Mouse (Mus musculus): ENCODE data around the gene Gm20388. TPM values are rescaled to one million over a fixed set of nuclear protein-coding genes. Genes with fewer than 3 reads are reported as not detected.

The Gm20388 gene
- polyA plus RNA-seq, 1 experiment from 2014 or later = 47.1 TPM

- no peak overlapping the region for H3K27ac ChIP-seq
- no peaks in the 10 kb centered on the region for H3K79me2 ChIP-seq (ENCODE audit: inconsistent target)
- 91% methylated on average over 7 of the region's 7 CpGs for WGBS (ENCODE audit: missing documents)
- H3K4me3 ChIP-seq (ENCODE audit: inconsistent target) = no peak overlapping the region
- H3K36me3 ChIP-seq (ENCODE audit: inconsistent target) = no peaks in the 10 kb centered on the region
Observed at GRCm38 (mm10) chr8:120433143-120433542, 522.5 kb downstream of the Gm20388 start.

- Histone ChIP-seq H3K27ac (no peak overlapping the region), H3K4me3 (ENCODE audit: inconsistent target) (no peak overlapping the region), H3K79me2 (ENCODE audit: inconsistent target) (no peaks in the 10 kb centered on the region), H3K36me3 (ENCODE audit: inconsistent target) (no peaks in the 10 kb centered on the region)
- WGBS (ENCODE audit: missing documents) = 100% methylated on average over 1 of the region's 1 CpGs
Observed at GRCm38 (mm10) chr8:120433734-120434133, 523.1 kb downstream of the Gm20388 start.

GRCm38 (mm10) chr8:120435781-120436180 is 525.1 kb downstream of the Gm20388 start:
- 74% methylated on average over 15 of the region's 15 CpGs for WGBS (ENCODE audit: missing documents)
- no peak overlapping the region for H3K27ac ChIP-seq
- H3K79me2 ChIP-seq (ENCODE audit: inconsistent target) = no peaks in the 10 kb centered on the region
- no peak overlapping the region for H3K4me3 ChIP-seq (ENCODE audit: inconsistent target)
- H3K36me3 ChIP-seq (ENCODE audit: inconsistent target) = no peaks in the 10 kb centered on the region

- H3K27ac ChIP-seq = no peak overlapping the region
Observed at GRCm38 (mm10) chr8:120436491-120437030, 525.9 kb downstream of the Gm20388 start.

GRCm38 (mm10) chr8:120437207-120437606 is 526.6 kb downstream of the Gm20388 start:
- WGBS (ENCODE audit: missing documents) = 75% methylated on average over 1 of the region's 1 CpGs
- Histone ChIP-seq H3K4me3 (ENCODE audit: inconsistent target) (no peak overlapping the region), H3K27ac (no peak overlapping the region), H3K79me2 (ENCODE audit: inconsistent target) (no peaks in the 10 kb centered on the region), H3K36me3 (ENCODE audit: inconsistent target) (no peaks in the 10 kb centered on the region)

More at GRCm38 (mm10) chr8:120436491-120437030, 525.9 kb downstream of the Gm20388 start:
- H3K4me3 ChIP-seq (ENCODE audit: inconsistent target) = no peak overlapping the region
- no peaks in the 10 kb centered on the region for H3K36me3 ChIP-seq (ENCODE audit: inconsistent target)
- WGBS (ENCODE audit: missing documents) = 68% methylated on average over 5 of the region's 5 CpGs
- H3K79me2 ChIP-seq (ENCODE audit: inconsistent target) = no peaks in the 10 kb centered on the region

GRCm38 (mm10) chr8:120437666-120438395 is 527.2 kb downstream of the Gm20388 start:
- 90% methylated on average over 21 of the region's 21 CpGs for WGBS (ENCODE audit: missing documents)
- no peak overlapping the region for H3K27ac ChIP-seq
- H3K79me2 ChIP-seq (ENCODE audit: inconsistent target) = no peaks in the 10 kb centered on the region
- H3K36me3 ChIP-seq (ENCODE audit: inconsistent target) = no peaks in the 10 kb centered on the region
- H3K4me3 ChIP-seq (ENCODE audit: inconsistent target) = no peak overlapping the region

GRCm38 (mm10) chr8:120439309-120439708 is 528.7 kb downstream of the Gm20388 start:
- Histone ChIP-seq H3K27ac (no peak overlapping the region), H3K36me3 (ENCODE audit: inconsistent target) (no peaks in the 10 kb centered on the region), H3K79me2 (ENCODE audit: inconsistent target) (no peaks in the 10 kb centered on the region), H3K4me3 (ENCODE audit: inconsistent target) (no peak overlapping the region)
- WGBS (ENCODE audit: missing documents) = 91% methylated on average over 19 of the region's 19 CpGs

GRCm38 (mm10) chr8:120440739-120441138 is 530.1 kb downstream of the Gm20388 start:
- Histone ChIP-seq H3K27ac (no peak overlapping the region), H3K79me2 (ENCODE audit: inconsistent target) (no peaks in the 10 kb centered on the region), H3K4me3 (ENCODE audit: inconsistent target) (no peak overlapping the region), H3K36me3 (ENCODE audit: inconsistent target) (no peaks in the 10 kb centered on the region)
- 91% methylated on average over 12 of the region's 12 CpGs for WGBS (ENCODE audit: missing documents)

DNA sequence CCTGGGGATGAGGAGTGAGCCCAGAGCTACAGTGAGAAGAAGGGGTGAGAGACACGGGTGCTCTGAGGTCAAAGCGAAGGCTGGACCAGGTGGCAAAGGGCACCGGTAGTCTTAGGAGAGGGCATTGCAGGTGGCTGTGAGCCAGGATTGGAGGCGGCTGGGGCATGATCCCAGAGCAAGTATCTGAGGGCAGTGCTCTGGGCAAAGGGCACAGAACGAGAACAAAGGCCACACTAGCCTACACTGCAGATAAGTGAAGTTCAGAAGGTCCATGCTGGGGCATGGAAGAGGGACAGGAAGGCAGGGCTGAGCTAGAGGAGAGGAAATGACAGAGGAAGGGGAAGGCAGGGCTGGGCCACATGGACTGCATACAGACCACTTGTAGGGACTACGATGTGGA is 531.0 kb downstream of the Gm20388 start:
- Histone ChIP-seq H3K27ac (no peak overlapping the region), H3K36me3 (ENCODE audit: inconsistent target) (no peaks in the 10 kb centered on the region), H3K79me2 (ENCODE audit: inconsistent target) (no peaks in the 10 kb centered on the region), H3K4me3 (ENCODE audit: inconsistent target) (no peak overlapping the region)
- 56% methylated on average over 6 of the region's 6 CpGs for WGBS (ENCODE audit: missing documents)

GRCm38 (mm10) chr8:120442306-120443003 is 531.8 kb downstream of the Gm20388 start:
- Histone ChIP-seq H3K36me3 (ENCODE audit: inconsistent target) (no peaks in the 10 kb centered on the region), H3K4me3 (ENCODE audit: inconsistent target) (no peak overlapping the region), H3K27ac (no peak overlapping the region), H3K79me2 (ENCODE audit: inconsistent target) (no peaks in the 10 kb centered on the region)
- 70% methylated on average over 4 of the region's 4 CpGs for WGBS (ENCODE audit: missing documents)

DNA sequence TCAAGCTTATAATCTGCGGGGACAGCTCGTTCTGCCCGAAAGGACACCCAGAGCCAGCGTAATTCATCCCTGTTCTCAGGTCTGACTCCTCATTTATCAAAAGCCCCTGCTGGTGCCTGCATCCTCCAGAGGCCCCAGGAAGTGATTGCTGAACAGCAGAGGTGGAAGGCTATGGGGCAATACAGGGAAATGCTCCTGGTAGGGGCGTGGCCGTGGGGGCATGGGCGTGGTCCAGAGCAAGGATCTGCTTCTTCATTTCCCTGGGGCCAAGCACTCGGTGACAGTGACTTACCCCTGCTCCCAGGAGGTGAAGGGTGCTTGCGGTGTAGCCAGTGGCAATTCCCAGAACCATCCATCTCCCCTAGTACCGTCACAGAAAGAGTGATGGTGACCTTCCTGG is 534.6 kb downstream of the Gm20388 start:
- 46% methylated on average over 10 of the region's 10 CpGs for WGBS (ENCODE audit: missing documents)
- no peak overlapping the region for H3K27ac ChIP-seq
- no peaks in the 10 kb centered on the region for H3K79me2 ChIP-seq (ENCODE audit: inconsistent target)
- no peaks in the 10 kb centered on the region for H3K36me3 ChIP-seq (ENCODE audit: inconsistent target)
- H3K4me3 ChIP-seq (ENCODE audit: inconsistent target) = no peak overlapping the region

GRCm38 (mm10) chr8:120448131-120448530 is 537.5 kb downstream of the Gm20388 start:
- 92% methylated on average over 6 of the region's 6 CpGs for WGBS (ENCODE audit: missing documents)
- Histone ChIP-seq H3K79me2 (ENCODE audit: inconsistent target) (no peaks in the 10 kb centered on the region), H3K27ac (no peak overlapping the region), H3K36me3 (ENCODE audit: inconsistent target) (no peaks in the 10 kb centered on the region), H3K4me3 (ENCODE audit: inconsistent target) (no peak overlapping the region)

GRCm38 (mm10) chr8:120449139-120449538 is 538.5 kb downstream of the Gm20388 start:
- Histone ChIP-seq H3K36me3 (ENCODE audit: inconsistent target) (no peaks in the 10 kb centered on the region), H3K79me2 (ENCODE audit: inconsistent target) (no peaks in the 10 kb centered on the region), H3K4me3 (ENCODE audit: inconsistent target) (no peak overlapping the region), H3K27ac (no peak overlapping the region)
- WGBS (ENCODE audit: missing documents) = 90% methylated on average over 4 of the region's 4 CpGs

GRCm38 (mm10) chr8:120449608-120450031 is 539.0 kb downstream of the Gm20388 start:
- Histone ChIP-seq H3K27ac (no peak overlapping the region), H3K79me2 (ENCODE audit: inconsistent target) (no peaks in the 10 kb centered on the region), H3K4me3 (ENCODE audit: inconsistent target) (no peak overlapping the region), H3K36me3 (ENCODE audit: inconsistent target) (no peaks in the 10 kb centered on the region)
- WGBS (ENCODE audit: missing documents) = 87% methylated on average over 17 of the region's 17 CpGs

DNA sequence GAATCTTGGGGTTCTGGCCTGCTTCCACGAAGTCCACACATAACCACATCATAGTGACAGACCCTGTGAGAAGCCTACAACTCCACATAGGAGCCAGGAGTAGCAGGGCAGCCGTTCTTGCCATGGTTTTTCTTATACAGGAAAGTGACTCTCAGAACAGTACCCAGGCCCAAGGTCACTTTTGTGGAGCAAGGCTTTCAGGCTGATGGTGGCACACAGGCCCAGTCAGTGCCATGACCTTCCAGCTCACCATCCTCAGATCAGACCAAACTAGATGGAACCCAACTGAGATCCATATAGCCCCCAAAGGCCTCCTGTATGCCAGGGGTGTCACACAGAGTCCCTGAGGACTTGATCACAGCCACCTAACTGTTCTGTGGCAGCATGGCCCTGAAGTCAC is 541.5 kb downstream of the Gm20388 start:
- H3K36me3 ChIP-seq (ENCODE audit: inconsistent target) = no peaks in the 10 kb centered on the region
- H3K27ac ChIP-seq = no peak overlapping the region
- no peaks in the 10 kb centered on the region for H3K79me2 ChIP-seq (ENCODE audit: inconsistent target)
- H3K4me3 ChIP-seq (ENCODE audit: inconsistent target) = no peak overlapping the region
- WGBS (ENCODE audit: missing documents) = 91% methylated on average over 2 of the region's 2 CpGs

Data from macrophage (primary cell).